Mouse (Mus musculus) embryonic fibroblast, embryonic 13.5 days (primary cell): Measurements from ENCODE around the gene Tmem182. TPM values are rescaled to one million over a fixed set of nuclear protein-coding genes. Genes with fewer than 3 reads are reported as not detected.

Experiments used
- H3K27ac ChIP-seq: 2 replicates; pipeline ENCODE4 v1.5.1; 2012; ENCODE audit warnings: low read length, control low read depth, inconsistent platforms; ENCODE audit not compliant: insufficient read depth
- H3K4me1 ChIP-seq: 2 replicates; pipeline ENCODE4 v1.6.1; 2011; ENCODE audit warnings: low read length; ENCODE audit not compliant: control insufficient read depth, insufficient read depth
- H3K4me3 ChIP-seq: 2 replicates; pipeline ENCODE4 v1.5.1; 2011; ENCODE audit warnings: mild to moderate bottlenecking, control low read depth, low read length; ENCODE audit not compliant: insufficient read depth
- CTCF ChIP-seq: IDR thresholded peaks from 2 replicates; pipeline ENCODE4 v1.5.1; 2011; ENCODE audit warnings: mild to moderate bottlenecking, control low read depth, low read length, moderate library complexity, borderline replicate concordance; ENCODE audit not compliant: insufficient read depth
- POLR2A ChIP-seq: IDR thresholded peaks from 2 replicates; pipeline ENCODE4 v1.6.1; 2011; ENCODE audit warnings: low read depth, mild to moderate bottlenecking, control low read depth, low read length, moderate library complexity
- polyA plus RNA-seq: library from polyadenylated mRNA; stranded (reverse); fragments of >200 nt; gene quantifications from 2 replicates; pipeline ENCODE4 v1.2.4, GENCODE M21; 2011; ENCODE audit warnings: low read depth; ENCODE audit not compliant: missing spikeins, insufficient read length

The Tmem182 gene
- polyA plus RNA-seq, 1 experiment: not detected

- no peak overlapping the region for H3K4me3 ChIP-seq
- no peak for TF ChIP-seq CTCF
- no peak for TF ChIP-seq POLR2A
- H3K27ac ChIP-seq: no peak overlapping the region
- peaks cover 8% of the 10 kb centered on the region for H3K4me1 ChIP-seq
These were observed 32.2 kb upstream of the Tmem182 start for GRCm38 (mm10) chr1:40773234-40773633.

DNA sequence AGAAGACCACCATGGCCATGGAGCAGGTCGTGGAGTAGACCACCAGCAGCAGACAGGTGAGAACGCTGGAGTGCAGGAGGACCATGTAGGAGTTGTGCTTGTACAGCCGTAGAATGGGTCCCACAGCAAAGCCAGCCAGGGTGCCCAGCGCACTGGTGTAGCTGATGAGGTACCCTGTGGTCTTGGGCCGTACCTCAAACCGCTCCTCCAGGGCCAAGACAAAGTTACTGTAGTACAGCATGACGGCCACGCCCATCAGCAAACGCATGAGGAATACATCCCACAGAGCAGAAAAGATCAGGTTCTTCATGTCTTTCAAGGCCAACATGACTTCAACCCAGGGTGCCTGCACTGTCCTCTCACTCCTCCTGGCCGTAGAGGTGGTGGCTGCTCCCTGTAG lies 31.4 kb upstream of the Tmem182 start:
- Histone ChIP-seq H3K4me3 (no peak overlapping the region), H3K27ac (no peak overlapping the region), H3K4me1 (peaks cover 8% of the 10 kb centered on the region)
- TF ChIP-seq POLR2A (no peak), CTCF (no peak)

GRCm38 (mm10) chr1:40776102-40776501 lies 29.3 kb upstream of the Tmem182 start:
- no peak overlapping the region for H3K4me3 ChIP-seq
- no peak for TF ChIP-seq CTCF
- TF ChIP-seq POLR2A: no peak
- H3K27ac ChIP-seq: no peak overlapping the region
- peaks cover 8% of the 10 kb centered on the region for H3K4me1 ChIP-seq

- Histone ChIP-seq H3K27ac (no peak overlapping the region), H3K4me1 (peaks cover 8% of the 10 kb centered on the region), H3K4me3 (no peak overlapping the region)
- TF ChIP-seq POLR2A (no peak), CTCF (no peak)
These were observed 28.6 kb upstream of the Tmem182 start for GRCm38 (mm10) chr1:40776763-40777162.

DNA sequence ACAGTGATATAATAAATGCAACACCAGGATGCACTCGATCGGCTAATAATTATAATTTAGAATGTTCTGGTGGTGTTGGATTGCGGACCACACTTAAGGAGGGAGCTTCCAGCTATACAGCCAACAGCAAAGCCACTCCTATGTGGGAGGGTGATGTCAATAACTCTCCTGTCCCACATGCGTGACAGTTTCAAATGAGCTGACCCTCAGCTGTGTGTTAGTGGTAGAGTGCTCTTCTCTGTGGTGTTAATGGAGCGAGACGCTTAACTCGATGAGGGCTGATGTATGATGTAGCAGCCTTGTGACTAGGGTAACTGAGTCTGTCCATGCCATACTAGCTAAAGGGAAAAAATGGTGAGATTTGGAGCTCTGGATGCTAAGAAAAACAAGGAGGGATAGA lies 22.0 kb upstream of the Tmem182 start:
- Histone ChIP-seq H3K4me1 (no peaks in the 10 kb centered on the region), H3K4me3 (no peak overlapping the region), H3K27ac (no peak overlapping the region)
- TF ChIP-seq CTCF (no peak), POLR2A (no peak)

- TF ChIP-seq POLR2A (no peak), CTCF (no peak)
- Histone ChIP-seq H3K4me1 (peaks cover 3% of the 10 kb centered on the region; the same call in 1 of the 2 replicates), H3K27ac (no peak overlapping the region), H3K4me3 (no peak overlapping the region)
These were observed 21.1 kb upstream of the Tmem182 start for GRCm38 (mm10) chr1:40784306-40784705.

DNA sequence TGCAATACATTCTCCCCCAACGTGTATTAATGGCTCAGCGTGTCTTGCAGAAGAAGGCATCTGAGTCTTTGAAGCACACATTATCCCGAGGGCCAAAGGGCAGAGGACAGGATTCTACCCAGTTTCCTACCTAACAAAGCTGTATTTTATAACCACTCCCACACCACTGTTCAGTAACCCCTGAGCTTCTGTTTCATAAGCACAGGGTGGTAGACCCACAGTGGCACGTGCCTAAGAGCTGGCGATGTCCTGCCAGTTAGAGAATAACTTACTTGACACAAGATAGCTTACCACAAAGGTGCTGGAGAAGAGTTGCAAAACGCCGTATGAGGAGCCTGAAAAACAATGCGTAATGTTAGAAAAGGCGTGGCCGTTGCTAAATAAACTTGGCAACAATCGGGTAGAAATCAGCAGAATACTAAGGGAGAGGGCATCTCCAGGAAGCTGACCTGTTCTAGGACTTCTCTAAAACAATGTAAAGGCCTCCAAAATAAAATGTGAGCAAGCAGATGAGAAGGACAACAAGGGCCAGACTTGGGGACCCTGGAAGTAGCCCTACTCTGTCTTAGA lies 19.4 kb upstream of the Tmem182 start:
- no peak overlapping the region for H3K4me3 ChIP-seq

DNA sequence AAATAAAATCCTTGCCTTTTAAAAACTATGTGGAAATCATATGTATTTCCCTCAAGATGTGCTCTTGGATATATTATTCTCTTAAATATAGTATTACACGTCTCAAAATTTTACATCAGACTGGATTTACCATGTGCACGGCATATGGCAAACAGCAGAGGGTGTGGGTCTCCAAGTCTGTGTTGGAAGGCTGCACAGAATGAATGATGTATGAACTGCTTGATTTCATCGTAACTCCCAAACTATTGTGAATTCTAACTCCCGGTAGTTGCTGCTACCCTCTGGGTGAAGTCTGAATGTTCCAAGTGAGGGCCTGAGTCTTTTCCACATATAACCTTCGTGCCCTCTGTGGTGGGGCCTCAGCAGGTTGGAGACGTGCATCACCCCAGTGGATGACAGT lies 16.4 kb upstream of the Tmem182 start:
- Histone ChIP-seq H3K4me1 (peaks cover 8% of the 10 kb centered on the region; the same call in 1 of the 2 replicates), H3K4me3 (no peak overlapping the region), H3K27ac (peak overlapping the region; percentile 44; the same call in 1 of the 2 replicates)
- TF ChIP-seq CTCF: no peak
- no peak for TF ChIP-seq POLR2A

More for the DNA sequence above, 19.4 kb upstream of the Tmem182 start:
- no peak for TF ChIP-seq CTCF
- peaks cover 8% of the 10 kb centered on the region; the same call in 1 of the 2 replicates for H3K4me1 ChIP-seq
- H3K27ac ChIP-seq: no peak overlapping the region

GRCm38 (mm10) chr1:40789666-40790233 lies 15.7 kb upstream of the Tmem182 start:
- TF ChIP-seq CTCF (no peak), POLR2A (no peak)
- H3K27ac ChIP-seq: peak overlapping the region; percentile 44
- H3K4me1 ChIP-seq: peaks cover 8% of the 10 kb centered on the region; the same call in 1 of the 2 replicates
- H3K4me3 ChIP-seq: peak overlapping the region; percentile 73

DNA sequence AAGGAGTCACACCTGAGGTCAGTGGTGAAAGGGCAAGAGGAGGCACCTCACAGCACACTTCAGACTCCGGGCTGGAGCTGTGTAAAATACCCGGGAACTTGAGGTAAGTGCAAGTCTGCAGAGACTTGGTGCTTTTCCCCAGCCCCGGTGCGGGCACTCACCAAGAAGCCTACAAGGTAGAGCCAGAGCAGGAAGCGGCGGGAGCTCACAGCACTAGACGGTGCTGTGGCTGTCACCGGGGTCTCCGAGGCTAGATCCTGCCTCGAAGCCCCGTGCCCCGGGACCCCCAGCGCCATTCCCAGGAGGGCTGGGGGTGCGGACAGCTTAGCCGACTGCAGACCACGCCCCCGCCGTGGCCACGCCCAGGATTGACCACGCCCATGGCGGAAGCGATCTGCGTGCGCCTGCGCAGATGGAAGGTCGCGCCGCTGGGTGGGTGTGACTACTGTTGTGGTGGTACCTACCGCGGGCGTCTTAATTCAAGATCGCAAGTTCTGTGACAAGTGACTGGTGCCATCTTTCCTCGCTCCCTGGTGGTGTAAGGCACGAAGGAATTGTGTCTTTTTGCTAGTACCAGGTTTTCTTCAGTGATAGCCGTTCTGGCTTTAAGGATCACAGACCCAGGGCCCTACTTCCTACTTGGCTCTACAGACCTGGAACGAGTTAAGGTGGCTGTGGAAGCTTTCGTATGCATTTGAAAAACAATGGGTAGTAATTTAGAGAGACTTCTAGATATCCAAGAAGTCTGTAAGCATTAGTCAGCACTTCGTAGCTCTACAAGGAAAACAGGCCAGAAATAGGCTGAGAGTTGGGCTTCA lies 14.9 kb upstream of the Tmem182 start, which contains the start of gene Mfsd9:
Mfsd9 (minus strand) TSS at position 364 of the 818 bp plus-strand sequence.
- peak within 1 kb of the TSS; percentile 73 for H3K4me3 ChIP-seq
- H3K27ac ChIP-seq: peak within 1 kb of the TSS; percentile 44
- peak; percentile 66 for TF ChIP-seq POLR2A
- no peak for TF ChIP-seq CTCF
- peaks cover 8% of the 10 kb centered on the region; the same call in 1 of the 2 replicates for H3K4me1 ChIP-seq
